Mouse (Mus musculus): ENCODE measurements around the gene Mast4.

DNA sequence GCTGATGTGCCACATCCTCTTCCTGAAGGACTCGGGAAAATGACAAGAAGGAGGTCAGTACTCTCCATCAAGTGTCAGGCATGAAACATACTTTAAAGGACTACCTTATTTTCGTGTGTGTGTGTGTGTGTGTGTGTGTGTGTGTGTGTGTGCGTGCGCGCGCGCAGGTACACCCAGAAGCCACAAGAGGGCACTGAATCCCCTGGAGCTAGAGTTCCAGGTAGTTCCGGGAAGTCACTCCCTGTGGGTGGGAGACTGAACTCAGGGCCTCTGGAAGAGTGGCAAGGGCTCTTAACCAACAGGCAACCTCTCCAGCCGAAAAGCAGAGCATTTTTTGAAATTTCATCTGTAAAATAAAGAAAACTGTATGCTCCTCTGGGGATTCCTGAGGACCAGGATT lies 152.5 kb downstream of the Mast4 start:
- TF ChIP-seq CHD2 (IDR thresholded peaks at IDR 0.05; ENCODE audit: low read length) (no peak), ZC3H11A (IDR thresholded peaks at IDR 0.05; ENCODE audit: low read depth, low read length) (no peak), MEF2A (IDR thresholded peaks at IDR 0.05; ENCODE audit: extremely low read depth, insufficient replicate concordance, low read depth, low read length, poor library complexity, severe bottlenecking) (no peak), TBP (IDR thresholded peaks at IDR 0.05; ENCODE audit: low read depth, low read length) (no peak), GATA1 (IDR thresholded peaks at IDR 0.05; ENCODE audit: low read depth, low read length) (no peak), CTCF (IDR thresholded peaks at IDR 0.05 in 2 of 3, conservative IDR thresholded peaks at IDR 0.05 in 1 of 3; ENCODE audit: control insufficient read depth in 1 of 3, insufficient read depth in 1 of 3, low read depth in 2 of 3, low read length in 3 of 3, poor library complexity in 1 of 3, severe bottlenecking in 1 of 3) (no peak), BHLHE40 (IDR thresholded peaks at IDR 0.05; ENCODE audit: borderline replicate concordance, low read depth, low read length) (no peak), EP300 (IDR thresholded peaks at IDR 0.05; ENCODE audit: low read depth in 1 of 2, low read length in 2 of 2) (no peak), POLR2AphosphoS2 (IDR thresholded peaks at IDR 0.05; ENCODE audit: low read length) (no peak), NRF1 (IDR thresholded peaks at IDR 0.05; ENCODE audit: insufficient read depth, low read depth, low read length, poor library complexity, severe bottlenecking) (no peak), TAL1 (IDR thresholded peaks at IDR 0.05; ENCODE audit: low read length) (no peak), POLR2A (IDR thresholded peaks at IDR 0.05; ENCODE audit: control insufficient read depth in 1 of 2, insufficient read depth in 1 of 2, low read depth in 1 of 2, low read length in 2 of 2, poor library complexity in 1 of 2) (no peak), MAX (IDR thresholded peaks at IDR 0.05; ENCODE audit: low read length) (no peak), E2F4 (IDR thresholded peaks at IDR 0.05; ENCODE audit: borderline replicate concordance, low read depth, low read length) (no peak)

Measured in MEL (cell line).